Mouse (Mus musculus) bone marrow macrophage, adult 2 months (primary cell): ENCODE results near the gene Zfyve16. TPM values are rescaled to one million over a fixed set of nuclear protein-coding genes. Genes with fewer than 3 reads are reported as not detected.
A peak's percentile ranks its signal among the peaks of the same experiment; 100 is the strongest.

ENCODE experiments used
- H3K27ac ChIP-seq: 2 replicates; pipeline ENCODE4 v1.5.1; 2012; ENCODE audit warnings: low read depth, low read length; ENCODE audit not compliant: insufficient read depth
- H3K4me1 ChIP-seq: 2 replicates; pipeline ENCODE4 v1.6.1; 2012; ENCODE audit warnings: low read length; ENCODE audit not compliant: control insufficient read depth, insufficient read depth
- H3K4me3 ChIP-seq: 2 replicates; pipeline ENCODE4 v1.5.1; 2012; ENCODE audit warnings: mild to moderate bottlenecking, low read length, moderate library complexity; ENCODE audit not compliant: insufficient read depth
- CTCF ChIP-seq: IDR thresholded peaks from 2 replicates; pipeline ENCODE4 v1.5.1; 2012; ENCODE audit warnings: low read depth, mild to moderate bottlenecking, low read length, moderate library complexity
- POLR2A ChIP-seq: IDR thresholded peaks from 2 replicates; pipeline ENCODE4 v1.6.1; 2012; ENCODE audit warnings: mild to moderate bottlenecking, low read depth, low read length, borderline replicate concordance
- polyA plus RNA-seq: library from polyadenylated mRNA; stranded (reverse); fragments of >200 nt; gene quantifications from 2 replicates; pipeline ENCODE4 v1.2.4, GENCODE M21; 2012; ENCODE audit not compliant: missing spikeins, insufficient read depth, insufficient read length

Zfyve16 gene
- polyA plus RNA-seq, 1 experiment: 16.4 TPM

DNA sequence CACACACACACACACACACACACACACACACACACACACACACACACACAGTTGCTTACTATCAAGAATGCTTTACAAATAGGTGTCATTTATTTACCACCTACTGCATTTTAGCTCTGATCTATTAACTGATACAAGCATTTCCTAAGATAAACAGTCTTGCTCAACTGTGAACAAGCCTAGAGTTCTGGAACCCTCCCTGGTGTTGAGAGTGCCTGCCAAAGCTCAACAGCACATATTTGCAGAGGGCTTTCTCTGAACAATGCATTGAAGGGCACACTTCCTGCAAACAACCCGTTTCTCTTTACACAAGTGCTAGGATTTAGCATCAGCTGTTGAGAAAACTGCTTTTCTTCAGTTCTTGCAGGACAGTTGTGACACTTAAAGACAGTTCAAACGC, 3.1 kb upstream of the Zfyve16 start:
- H3K27ac ChIP-seq: no peak overlapping the region
- TF ChIP-seq POLR2A (no peak), CTCF (no peak)
- peaks cover 6% of the 10 kb centered on the region for H3K4me1 ChIP-seq
- H3K4me3 ChIP-seq: no peak overlapping the region

DNA sequence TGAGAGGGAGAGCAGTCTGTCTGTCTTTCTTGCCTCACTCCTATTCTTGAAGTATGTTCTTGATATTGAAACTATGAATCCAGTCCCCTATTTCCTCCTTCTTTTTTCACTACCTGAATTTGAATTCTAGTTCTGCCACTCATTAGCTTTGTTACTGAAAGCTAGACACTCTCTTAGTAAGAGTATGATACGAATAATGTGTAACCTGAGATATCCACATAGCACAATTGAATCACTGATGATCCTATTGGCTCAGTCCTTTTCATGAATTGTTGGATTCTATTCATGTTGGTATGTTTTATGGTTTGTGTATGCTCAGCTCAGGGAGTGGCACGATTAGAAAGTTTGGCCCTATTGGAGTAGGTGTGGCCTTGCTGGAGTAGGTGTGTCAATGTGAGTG, 1.5 kb upstream of the Zfyve16 start:
- no peak overlapping the region for H3K27ac ChIP-seq
- peaks cover 10% of the 10 kb centered on the region for H3K4me1 ChIP-seq
- TF ChIP-seq CTCF (no peak), POLR2A (no peak)
- no peak overlapping the region for H3K4me3 ChIP-seq

DNA sequence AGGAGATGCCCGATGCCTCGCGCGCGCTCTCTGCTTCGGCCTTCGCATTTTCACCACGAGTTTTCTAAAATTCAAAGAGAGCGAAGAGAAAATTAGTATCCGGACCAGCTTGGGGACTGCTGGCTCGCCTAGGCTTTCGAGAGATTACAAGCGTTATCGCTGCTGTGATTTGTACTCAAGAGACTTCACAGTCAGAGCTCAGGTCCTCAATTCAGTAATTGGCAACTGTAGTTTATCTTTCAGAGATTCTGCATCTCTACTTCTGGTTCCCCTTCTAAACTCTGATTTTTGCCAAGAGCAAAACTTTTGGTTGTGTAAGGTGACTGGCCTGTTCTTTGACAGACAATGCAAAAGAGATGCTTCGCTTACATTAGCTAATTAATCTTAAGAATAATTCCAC, 569 bp upstream of the Zfyve16 start:
- Histone ChIP-seq H3K27ac (peak overlapping the region; percentile 73), H3K4me1 (peaks cover 10% of the 10 kb centered on the region), H3K4me3 (peak overlapping the region; percentile 66)
- TF ChIP-seq POLR2A: no peak
- no peak for TF ChIP-seq CTCF

DNA sequence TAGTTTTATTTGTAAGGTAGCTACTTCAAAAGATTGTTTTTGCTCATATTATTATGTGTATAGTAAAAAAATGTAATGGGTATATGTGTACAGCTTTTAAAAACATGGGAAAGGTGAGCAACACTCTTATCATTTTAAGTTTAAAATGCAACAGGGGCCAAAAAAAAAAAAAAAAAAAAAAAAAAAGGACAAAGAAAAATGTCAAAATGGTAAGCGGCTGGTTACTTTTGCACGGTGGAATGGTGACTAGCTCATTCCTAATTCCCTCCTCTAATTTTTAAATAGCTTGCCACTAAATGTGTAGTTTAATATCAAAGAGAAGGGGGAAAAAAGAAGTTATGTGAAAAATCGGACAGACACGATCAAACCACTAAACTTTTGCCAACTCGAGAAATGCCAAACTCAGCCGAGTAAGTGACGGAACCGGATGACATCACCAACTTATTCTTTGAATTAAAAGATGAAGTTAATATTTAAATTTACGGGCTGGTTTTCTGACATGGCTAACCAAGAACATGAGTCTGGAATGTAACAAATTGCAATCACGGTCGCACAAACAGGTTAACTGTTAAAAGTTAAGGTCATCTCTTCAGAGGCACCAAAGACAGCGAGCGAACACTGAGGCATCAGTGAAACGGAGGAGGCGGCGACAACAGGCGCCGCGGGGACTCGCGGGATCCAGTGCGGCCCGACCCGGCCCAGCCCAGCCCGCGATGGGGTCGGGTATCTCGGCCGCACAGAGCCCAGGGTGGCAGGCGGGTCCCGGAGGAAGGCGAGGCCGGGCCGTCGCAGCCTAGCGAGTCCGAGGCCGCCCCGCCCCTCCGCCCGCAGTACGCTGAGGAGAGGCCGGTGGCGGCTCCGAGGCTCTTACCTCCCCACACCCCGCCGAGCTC, 594 bp downstream of the Zfyve16 start:
- Histone ChIP-seq H3K4me1 (peaks cover 13% of the 10 kb centered on the region), H3K27ac (peak overlapping the region; percentile 73), H3K4me3 (peak overlapping the region; percentile 66)
- TF ChIP-seq POLR2A: 0 out of 2 replicates have a peak, but pooled peaks have one; percentile 0
- no peak for TF ChIP-seq CTCF

DNA sequence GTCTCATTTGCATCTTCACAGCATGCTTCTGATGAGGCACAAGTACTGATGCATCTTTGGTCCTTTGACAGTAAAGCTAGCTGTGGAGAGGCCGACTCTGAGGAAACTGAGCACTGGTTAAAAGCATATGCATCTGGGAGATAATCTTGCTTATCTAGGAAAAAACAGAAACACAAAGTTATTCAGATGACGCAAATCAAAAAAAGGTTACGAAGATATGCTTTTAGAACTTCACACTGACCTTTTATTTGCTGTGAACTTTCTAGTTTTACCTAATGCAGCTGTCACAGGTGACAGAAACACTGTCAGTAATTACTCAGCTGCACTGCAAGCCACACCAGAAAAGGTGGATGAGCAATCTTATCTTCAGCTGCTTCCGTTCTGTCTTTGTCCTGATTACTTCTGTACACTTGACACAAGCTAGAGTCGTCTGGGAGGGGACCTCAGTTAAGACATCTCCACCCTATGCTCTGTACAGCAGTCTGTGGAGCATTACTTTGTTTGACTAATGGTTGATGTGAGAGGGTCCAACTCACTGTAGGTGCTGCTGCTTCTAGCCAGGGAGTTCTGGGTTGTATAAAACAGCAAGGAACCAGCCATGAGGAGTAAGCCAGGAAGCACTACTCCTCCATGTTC, 7.4 kb downstream of the Zfyve16 start:
- peaks cover 3% of the 10 kb centered on the region for H3K4me1 ChIP-seq
- no peak overlapping the region for H3K27ac ChIP-seq
- TF ChIP-seq CTCF (no peak), POLR2A (no peak)
- no peak overlapping the region for H3K4me3 ChIP-seq

DNA sequence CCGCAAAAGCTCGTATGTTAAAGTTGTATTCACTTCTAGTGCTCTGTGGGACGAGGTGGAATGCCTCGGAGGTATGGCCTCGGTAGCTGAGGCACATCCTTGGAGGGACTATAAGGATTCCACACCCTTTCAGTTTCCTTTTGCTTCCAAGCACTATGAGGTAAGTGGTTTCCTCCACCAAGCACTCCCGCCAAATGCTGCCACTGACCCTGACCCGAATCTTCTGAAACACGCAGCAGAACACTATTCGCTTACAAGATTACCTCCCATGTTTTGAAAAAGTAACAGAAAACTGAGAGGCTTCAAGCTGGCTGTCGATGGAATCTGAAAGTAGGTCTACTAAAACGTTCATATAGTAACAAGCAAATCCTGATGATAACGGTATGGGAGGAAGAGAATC, 25.8 kb downstream of the Zfyve16 start:
- H3K4me1 ChIP-seq: peaks cover 3% of the 10 kb centered on the region; the same call in 1 of the 2 replicates
- no peak overlapping the region for H3K27ac ChIP-seq
- TF ChIP-seq CTCF (no peak), POLR2A (no peak)
- H3K4me3 ChIP-seq: no peak overlapping the region

DNA sequence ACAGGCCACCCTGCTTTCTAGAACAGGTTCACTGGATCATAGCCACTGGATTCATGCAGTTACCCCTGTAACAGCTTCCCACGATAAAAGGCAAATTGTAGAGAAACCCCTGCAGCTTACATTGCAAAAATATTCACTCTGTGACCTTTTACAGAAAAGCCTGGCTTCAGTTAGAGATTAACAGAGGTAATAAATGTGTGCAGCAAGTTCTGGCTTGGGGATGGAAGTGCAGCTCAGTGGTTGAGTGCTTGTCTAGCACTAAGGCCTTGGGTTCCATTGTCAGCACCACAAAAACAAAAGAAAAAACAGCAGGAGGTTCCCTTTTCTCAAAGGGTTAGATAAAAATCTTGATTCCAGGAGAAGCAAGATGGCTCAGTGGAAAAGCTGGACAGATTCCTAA, 38.7 kb downstream of the Zfyve16 start:
- Histone ChIP-seq H3K4me3 (no peak overlapping the region), H3K4me1 (no peaks in the 10 kb centered on the region), H3K27ac (no peak overlapping the region)
- TF ChIP-seq POLR2A: no peak
- no peak for TF ChIP-seq CTCF

DNA sequence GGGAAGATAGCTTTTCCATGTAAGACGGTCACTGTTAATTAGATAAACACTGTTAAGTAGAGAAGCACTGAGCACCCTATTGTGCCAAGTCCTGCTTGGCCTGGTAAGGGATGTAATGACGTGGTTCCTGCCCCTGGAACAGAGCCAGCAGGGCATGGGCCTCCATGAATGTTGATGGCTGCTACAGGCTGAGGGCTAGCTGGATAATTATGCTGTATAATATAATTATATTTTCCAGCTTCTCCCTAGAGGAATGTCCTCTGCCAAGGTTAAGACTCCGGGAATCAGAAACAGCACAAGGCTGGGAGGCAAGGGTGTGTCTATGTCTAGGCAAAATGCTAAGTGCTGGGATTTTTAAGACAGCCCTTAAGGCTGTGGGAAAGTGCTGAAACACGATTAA, 39.9 kb downstream of the Zfyve16 start:
- TF ChIP-seq POLR2A (no peak), CTCF (no peak)
- H3K4me3 ChIP-seq: no peak overlapping the region
- H3K27ac ChIP-seq: no peak overlapping the region
- H3K4me1 ChIP-seq: no peaks in the 10 kb centered on the region

DNA sequence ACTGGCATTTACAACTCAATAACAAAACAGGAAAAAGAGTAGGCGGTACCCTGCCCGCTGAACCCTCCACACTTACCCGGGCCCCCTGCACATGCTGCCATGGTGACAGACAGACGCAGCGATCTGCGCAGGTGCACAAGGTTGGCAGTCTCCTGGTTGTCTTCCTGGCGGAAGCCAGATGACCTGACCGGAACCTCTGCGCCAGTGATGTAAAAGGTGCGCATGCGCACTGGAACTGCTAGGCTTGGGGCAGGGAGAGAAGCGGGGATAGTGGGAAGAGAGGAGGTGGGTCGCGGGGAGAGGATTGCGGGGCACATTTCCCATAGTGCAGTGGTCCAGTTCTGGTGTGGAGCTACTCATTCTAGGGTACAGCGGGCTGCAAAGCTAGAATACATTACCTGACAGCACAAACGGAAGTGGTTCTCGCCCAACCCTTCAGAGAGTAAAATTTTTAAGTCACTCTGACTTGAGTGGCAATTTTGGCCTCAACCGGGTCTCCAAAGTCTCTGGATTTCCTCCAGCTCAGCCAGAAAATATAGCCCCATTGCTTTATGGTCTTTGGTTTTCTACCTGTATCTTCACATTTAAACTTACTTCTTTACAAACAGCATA, 46.7 kb downstream of the Zfyve16 start, which contains the start of gene Fam151b:
TSS of gene Fam151b (minus strand) at position 164 of the 612 bp plus-strand sequence.
- Histone ChIP-seq H3K27ac (peak within 1 kb of the TSS; percentile 48), H3K4me1 (no peaks in the 10 kb centered on the region), H3K4me3 (peak within 1 kb of the TSS; percentile 76)
- TF ChIP-seq POLR2A: no peak
- TF ChIP-seq CTCF: no peak

DNA sequence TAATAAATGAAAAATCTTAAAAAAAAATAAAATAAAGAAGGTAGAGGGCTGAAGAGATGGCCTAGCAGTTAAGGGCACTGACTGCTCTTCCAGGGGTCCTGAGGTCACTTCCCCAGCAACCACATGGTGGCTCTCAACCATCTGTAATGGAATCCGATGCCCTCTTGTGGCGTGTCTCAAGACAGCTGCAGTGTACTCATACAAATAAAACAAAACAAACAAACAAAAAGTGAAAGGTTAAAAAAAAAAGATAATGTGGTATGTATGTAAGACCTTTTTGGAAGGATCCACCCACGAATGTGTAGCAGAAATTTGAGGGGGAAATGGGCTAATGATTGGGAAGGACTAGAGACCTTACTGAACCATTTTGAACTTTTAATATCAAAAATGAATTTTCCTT, 47.3 kb downstream of the Zfyve16 start:
- Histone ChIP-seq H3K4me1 (no peaks in the 10 kb centered on the region), H3K27ac (peak overlapping the region; percentile 48), H3K4me3 (peak overlapping the region; percentile 76)
- peak; percentile 50 for TF ChIP-seq CTCF
- no peak for TF ChIP-seq POLR2A
